Mouse (Mus musculus) G1E (cell line): ENCODE data around the gene Brms1.

Source experiments
- CTCF ChIP-seq: IDR thresholded peaks from 2 replicates; pipeline ENCODE4 v1.5.1; 2012; ENCODE audit warnings: low read depth, low read length, inconsistent platforms, mixed read lengths
- GATA1 ChIP-seq: IDR thresholded peaks from 2 replicates; pipeline ENCODE4 v1.6.1; 2012; ENCODE audit warnings: borderline replicate concordance, low read length, inconsistent platforms, mixed read lengths
- GATA2 ChIP-seq: IDR thresholded peaks from 2 replicates; pipeline ENCODE4 v1.6.1; 2012; ENCODE audit warnings: low read depth, low read length, inconsistent platforms, borderline replicate concordance
- POLR2AphosphoS5 ChIP-seq: IDR thresholded peaks from 2 replicates; pipeline ENCODE4 v1.6.1; 2012; ENCODE audit warnings: low read depth, low read length, inconsistent platforms; ENCODE audit not compliant: insufficient replicate concordance
- TAL1 ChIP-seq: conservative IDR thresholded peaks from 2 replicates; pipeline ENCODE4 v1.6.1; 2012; ENCODE audit warnings: low read depth, low read length, inconsistent platforms, mixed read lengths

GRCm38 (mm10) chr19:5040862-5041523 lies at the start of gene Brms1:
- TF ChIP-seq GATA1 (no peak), CTCF (no peak), TAL1 (no peak), POLR2AphosphoS5 (no peak), GATA2 (no peak)
